Mouse (Mus musculus) midbrain, embryonic 13.5 days (tissue): ENCODE data around the gene Psmd5. TPM values are rescaled to one million over a fixed set of nuclear protein-coding genes. Genes with fewer than 3 reads are reported as not detected.

Experiments
- ATAC-seq: fragments of 200-750 bp; cut with Nextera tagmentation; 2 replicates; pipeline ENCODE4 v1.8.0; 2017; ENCODE audit warnings: mild to moderate bottlenecking, moderate TSS enrichment, moderate library complexity
- H3K27ac ChIP-seq: fragments of 300-500 bp; sonication (generic); 2 replicates; pipeline ENCODE4 v1.5.1; 2015; ENCODE audit warnings: inconsistent platforms, mild to moderate bottlenecking, moderate library complexity
- H3K27me3 ChIP-seq: fragments of 300-500 bp; sonication (generic); 2 replicates; pipeline ENCODE4 v1.6.1; 2015; ENCODE audit warnings: mild to moderate bottlenecking, inconsistent platforms
- H3K36me3 ChIP-seq: fragments of 300-500 bp; sonication (generic); 2 replicates; pipeline ENCODE4 v1.6.1; 2015; ENCODE audit warnings: mild to moderate bottlenecking, inconsistent platforms
- H3K4me1 ChIP-seq: fragments of 300-500 bp; sonication (generic); replicated peaks from 2 replicates; pipeline ENCODE4 v1.6.1; 2015; ENCODE audit warnings: inconsistent platforms
- H3K4me2 ChIP-seq: fragments of 300-500 bp; sonication (generic); replicated peaks from 2 replicates; pipeline ENCODE4 v1.6.1; 2015; ENCODE audit warnings: moderate library complexity, mild to moderate bottlenecking, inconsistent platforms
- H3K4me3 ChIP-seq: fragments of 300-500 bp; sonication (generic); replicated peaks from 2 replicates; pipeline ENCODE4 v1.5.1; 2015; ENCODE audit warnings: mild to moderate bottlenecking, inconsistent platforms
- H3K9ac ChIP-seq: fragments of 300-500 bp; sonication (generic); replicated peaks from 2 replicates; pipeline ENCODE4 v1.6.1; 2015; ENCODE audit warnings: mild to moderate bottlenecking, inconsistent platforms
- H3K9me3 ChIP-seq: fragments of 300-500 bp; sonication (generic); 2 replicates; pipeline ENCODE4 v1.6.1; 2016; ENCODE audit warnings: mild to moderate bottlenecking, inconsistent platforms
- WGBS: fragments of 180-500 bp; shearing (Covaris S2); methylation state at CpG from one replicate; pipeline ENCODE4 v1.1.7; 2015; 5-methylcytosine and 5-hydroxymethylcytosine counted together
- polyA plus RNA-seq: library from polyadenylated mRNA; unstranded; fragments of >200 nt; fragmentation: Nextera tagmentation; extraction: Ambion mirVana; gene quantifications from 2 replicates; pipeline ENCODE4 v1.2.1, GENCODE M21; 2015

Psmd5 gene
- polyA plus RNA-seq, 1 experiment from 2014 or later: 104 TPM

DNA sequence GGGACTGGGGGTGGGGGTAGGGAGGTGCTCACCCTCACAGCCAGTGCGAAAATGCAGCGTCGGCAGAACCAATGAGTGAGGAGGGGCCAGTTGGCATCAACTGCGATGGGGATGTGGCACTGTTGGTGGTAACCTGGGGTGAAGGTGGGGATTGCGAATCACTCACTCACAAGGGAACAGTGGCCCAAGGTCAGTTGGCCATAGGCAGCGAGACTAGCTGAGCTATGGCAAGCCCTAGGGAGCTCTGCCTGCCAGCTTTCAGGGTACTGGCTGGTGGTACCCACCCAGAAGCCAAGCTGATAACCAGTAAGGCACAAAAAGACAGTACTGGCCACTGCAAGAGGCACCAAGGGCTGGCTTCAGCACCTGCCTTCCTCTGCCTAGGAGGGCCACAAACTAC is 31.7 kb upstream of the Psmd5 start:
- 74% methylated on average over 6 of the region's 6 CpGs for WGBS

DNA sequence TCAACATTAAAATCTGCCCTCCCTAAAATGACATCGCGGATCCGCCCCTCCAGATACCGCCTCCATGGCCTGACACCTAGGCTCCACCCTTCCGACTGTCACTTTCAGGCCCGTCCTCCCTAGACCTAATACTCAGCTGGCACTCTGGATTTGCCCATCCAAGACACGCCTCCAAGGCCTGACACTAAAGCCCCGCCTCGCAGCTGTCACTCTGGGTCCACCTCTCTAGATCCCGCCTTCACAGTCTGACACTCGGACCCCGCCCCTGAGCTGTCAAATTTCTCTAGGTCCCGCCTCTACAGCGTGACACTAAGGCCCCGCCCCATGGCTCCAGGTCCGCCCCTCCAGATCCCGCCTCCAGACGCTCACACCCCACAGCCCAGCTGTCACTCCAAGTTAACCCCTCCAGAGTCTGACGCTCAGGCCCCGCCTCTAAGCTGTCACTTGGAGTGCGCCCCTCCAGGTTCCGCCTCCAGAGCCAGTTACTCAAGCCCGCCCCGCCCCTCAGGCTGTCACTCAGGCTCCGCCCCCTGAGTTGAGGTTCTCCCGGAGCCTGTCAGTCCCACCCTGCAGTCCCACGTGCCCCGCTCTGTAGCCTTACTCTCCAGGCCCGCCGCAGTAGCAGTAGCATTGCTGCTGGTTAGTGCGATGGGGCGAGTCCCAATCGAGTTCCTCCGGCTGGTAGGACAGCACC is 30.2 kb upstream of the Psmd5 start:
- no peaks in the 10 kb centered on the region for H3K36me3 ChIP-seq
- H3K4me3 ChIP-seq: peak overlapping the region; percentile 38
- H3K4me1 ChIP-seq: peaks cover 14% of the 10 kb centered on the region
- ATAC-seq: peak; percentile 98
- H3K27me3 ChIP-seq: 0 out of 2 replicates have a peak, but pooled peaks cover 3% of the 10 kb centered on the region
- peak overlapping the region; percentile 58 for H3K9ac ChIP-seq
- under 1% methylated on average over 34 of the region's 34 CpGs for WGBS
- H3K9me3 ChIP-seq: no peaks in the 10 kb centered on the region
- H3K27ac ChIP-seq: peak overlapping the region; percentile 72
- H3K4me2 ChIP-seq: peak overlapping the region; percentile 62

More for the DNA sequence above, 31.7 kb upstream of the Psmd5 start:
- Histone ChIP-seq H3K27me3 (peaks cover 6% of the 10 kb centered on the region), H3K9ac (no peak overlapping the region), H3K4me3 (no peak overlapping the region), H3K9me3 (no peaks in the 10 kb centered on the region), H3K27ac (no peak overlapping the region), H3K36me3 (no peaks in the 10 kb centered on the region), H3K4me1 (peaks cover 14% of the 10 kb centered on the region), H3K4me2 (no peak overlapping the region)
- ATAC-seq: no peak

DNA sequence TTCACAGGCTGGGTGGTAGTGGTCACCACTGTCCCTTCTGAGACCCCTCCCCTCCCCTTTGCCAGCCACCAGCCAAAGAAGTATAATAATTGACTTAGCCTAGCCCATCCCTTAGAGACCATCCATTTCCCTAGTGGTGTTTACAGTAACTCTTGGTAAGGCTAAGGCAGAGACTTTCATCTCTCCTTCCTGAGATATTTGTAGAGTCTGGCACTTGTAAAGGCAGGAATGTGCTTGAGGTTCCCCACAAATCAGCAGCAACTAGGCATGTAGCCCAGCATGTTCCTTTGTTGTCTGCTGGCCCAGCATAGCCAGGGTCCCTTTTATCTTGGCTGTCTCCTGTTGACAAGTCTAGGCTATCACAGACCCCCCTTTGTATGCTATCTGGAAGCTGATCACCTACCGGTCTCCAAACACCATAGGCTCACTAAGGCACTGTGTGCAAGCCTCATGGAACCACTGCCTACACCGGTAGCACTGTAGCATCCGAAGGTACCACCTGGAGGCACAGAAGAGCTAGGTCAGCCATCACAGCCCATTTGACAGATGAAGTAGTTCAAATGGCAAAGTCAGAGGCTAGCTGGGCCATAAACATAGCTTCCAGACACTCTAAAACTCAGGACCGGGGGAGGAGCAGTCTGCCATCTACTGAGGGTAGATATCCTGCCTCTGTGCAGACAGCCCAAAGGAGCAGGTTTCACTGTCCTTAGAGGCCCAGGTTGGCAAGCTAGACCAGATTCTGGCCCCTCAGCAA is 29.1 kb upstream of the Psmd5 start:
- peak overlapping the region; percentile 62 for H3K4me2 ChIP-seq
- no peak overlapping the region for H3K4me3 ChIP-seq
- H3K27ac ChIP-seq: no peak overlapping the region
- no peaks in the 10 kb centered on the region for H3K9me3 ChIP-seq
- peaks cover 14% of the 10 kb centered on the region for H3K4me1 ChIP-seq
- 0 out of 2 replicates have a peak, but pooled peaks cover 3% of the 10 kb centered on the region for H3K27me3 ChIP-seq
- H3K36me3 ChIP-seq: no peaks in the 10 kb centered on the region
- ATAC-seq: no peak
- H3K9ac ChIP-seq: peak overlapping the region; percentile 58; the same call in 1 of the 2 replicates
- 84% methylated on average over 4 of the region's 4 CpGs for WGBS

DNA sequence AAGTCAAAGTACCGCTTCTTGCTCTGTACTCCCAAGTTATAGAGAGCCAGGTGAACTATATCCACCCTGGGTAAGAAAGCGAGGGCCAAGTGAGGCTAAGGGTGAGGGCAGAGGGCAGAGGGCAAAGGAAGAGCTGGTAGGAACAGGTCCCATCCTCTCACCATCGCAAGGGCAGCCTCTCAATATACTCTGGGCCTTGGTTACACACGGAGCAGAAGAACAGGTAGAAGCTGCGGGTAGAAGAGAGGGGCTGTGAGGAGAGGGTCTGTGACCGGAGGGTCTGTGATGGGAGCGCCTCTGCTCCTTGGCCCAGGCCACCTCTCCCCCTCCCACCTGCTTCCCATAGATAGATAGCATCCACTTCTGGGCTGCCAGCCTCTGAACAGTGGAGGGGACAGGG is 28.4 kb upstream of the Psmd5 start:
- Histone ChIP-seq H3K36me3 (no peaks in the 10 kb centered on the region), H3K27me3 (0 out of 2 replicates have a peak, but pooled peaks cover 3% of the 10 kb centered on the region), H3K4me1 (peaks cover 14% of the 10 kb centered on the region), H3K9me3 (no peaks in the 10 kb centered on the region), H3K9ac (no peak overlapping the region), H3K4me2 (no peak overlapping the region), H3K27ac (no peak overlapping the region), H3K4me3 (no peak overlapping the region)
- no peak for ATAC-seq
- 89% methylated on average over 7 of the region's 7 CpGs for WGBS

DNA sequence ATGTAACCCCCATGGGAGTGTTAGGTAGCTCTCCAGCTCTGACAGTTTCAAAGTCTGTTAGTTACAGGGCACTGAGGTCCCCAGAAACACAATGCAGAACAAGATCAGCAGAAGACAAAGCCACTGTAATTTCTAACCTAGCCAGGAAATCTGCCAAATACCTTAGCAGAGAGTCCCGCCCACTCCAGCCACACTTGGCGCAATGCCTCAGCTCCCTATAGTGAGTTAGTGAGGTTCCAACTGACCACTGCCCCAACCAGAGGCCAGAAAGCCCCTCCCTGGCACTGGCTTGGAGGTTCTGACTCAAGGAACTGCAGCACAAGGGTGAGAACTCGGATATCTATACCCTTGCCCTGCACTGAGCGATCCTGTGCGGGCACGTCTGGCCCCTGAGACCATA is 28.0 kb upstream of the Psmd5 start:
- H3K9ac ChIP-seq: no peak overlapping the region
- H3K27ac ChIP-seq: no peak overlapping the region
- H3K4me3 ChIP-seq: no peak overlapping the region
- no peak for ATAC-seq
- no peak overlapping the region for H3K4me2 ChIP-seq
- H3K4me1 ChIP-seq: peaks cover 14% of the 10 kb centered on the region
- H3K27me3 ChIP-seq: 0 out of 2 replicates have a peak, but pooled peaks cover 3% of the 10 kb centered on the region
- no peaks in the 10 kb centered on the region for H3K36me3 ChIP-seq
- no peaks in the 10 kb centered on the region for H3K9me3 ChIP-seq
- WGBS: 89% methylated on average over 6 of the region's 6 CpGs

DNA sequence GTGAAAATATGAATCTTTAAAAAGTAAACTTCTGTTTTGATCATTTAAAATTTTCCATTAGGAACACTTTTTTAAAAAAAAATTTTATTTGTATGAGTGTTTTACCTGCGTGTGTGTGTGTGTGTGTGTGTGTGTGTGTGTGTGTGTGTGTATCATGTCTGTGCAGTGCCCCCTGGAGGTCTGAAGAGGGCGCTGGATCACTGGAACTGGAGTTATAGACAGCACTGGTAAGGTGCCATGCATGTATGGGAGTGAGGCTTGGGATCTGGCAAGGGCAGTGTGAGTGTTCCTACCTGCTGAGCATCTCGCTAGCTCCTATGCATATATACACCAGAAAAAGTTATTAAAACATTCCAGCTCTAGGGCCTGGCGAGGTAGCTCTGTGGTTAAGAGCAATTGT is 27.0 kb upstream of the Psmd5 start:
- Histone ChIP-seq H3K27me3 (0 out of 2 replicates have a peak, but pooled peaks cover 3% of the 10 kb centered on the region), H3K9me3 (no peaks in the 10 kb centered on the region), H3K9ac (no peak overlapping the region), H3K36me3 (no peaks in the 10 kb centered on the region), H3K4me2 (no peak overlapping the region), H3K27ac (no peak overlapping the region), H3K4me3 (no peak overlapping the region), H3K4me1 (peaks cover 14% of the 10 kb centered on the region)
- no peak for ATAC-seq
- WGBS: 73% methylated on average over 4 of the region's 4 CpGs

DNA sequence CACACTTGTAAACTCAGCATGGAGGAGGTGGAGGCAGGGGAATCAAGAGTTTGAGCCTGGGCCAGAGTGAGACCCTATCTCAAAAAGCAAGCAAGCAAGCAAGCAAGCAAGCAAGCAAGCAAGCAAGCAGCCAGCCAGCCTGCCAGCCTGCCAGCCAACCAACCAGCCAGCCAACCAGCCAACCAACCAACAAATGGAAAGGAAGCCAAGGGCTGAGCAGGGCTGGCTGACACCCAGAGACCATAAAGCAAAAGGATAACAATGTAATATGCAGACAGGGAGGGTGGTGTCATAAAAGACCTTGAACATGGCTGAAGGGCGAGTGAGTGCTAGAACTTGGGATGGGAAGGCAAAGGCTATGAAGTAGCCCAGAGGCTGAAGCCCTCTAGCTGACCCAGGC is 25.6 kb upstream of the Psmd5 start:
- H3K4me3 ChIP-seq: no peak overlapping the region
- no peaks in the 10 kb centered on the region for H3K36me3 ChIP-seq
- H3K9me3 ChIP-seq: no peaks in the 10 kb centered on the region
- peaks cover 13% of the 10 kb centered on the region for H3K4me1 ChIP-seq
- H3K27ac ChIP-seq: no peak overlapping the region
- H3K4me2 ChIP-seq: no peak overlapping the region
- 86% methylated on average over 1 of the region's 1 CpGs for WGBS
- H3K9ac ChIP-seq: no peak overlapping the region
- H3K27me3 ChIP-seq: no peaks in the 10 kb centered on the region
- no peak for ATAC-seq

DNA sequence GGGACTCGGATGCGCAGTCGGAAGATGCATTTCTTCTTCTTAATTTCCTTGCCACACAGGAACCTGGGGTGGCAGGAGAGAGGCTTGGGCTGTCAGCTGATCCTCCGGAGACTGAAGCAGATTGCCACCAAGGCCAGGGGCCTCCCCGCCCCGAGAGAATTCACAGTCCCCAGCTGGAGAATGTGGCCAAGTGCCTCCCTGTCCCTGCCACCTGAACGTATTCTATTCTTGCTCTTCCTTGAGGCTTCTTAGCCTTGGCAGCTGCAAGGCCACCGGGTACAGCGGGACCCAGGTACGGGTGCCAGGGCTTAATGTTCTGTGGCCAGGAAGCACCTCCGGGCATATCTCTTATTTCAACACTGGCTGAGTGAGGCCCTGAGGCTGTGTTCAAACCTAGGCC is 24.9 kb upstream of the Psmd5 start:
- no peaks in the 10 kb centered on the region for H3K9me3 ChIP-seq
- H3K36me3 ChIP-seq: no peaks in the 10 kb centered on the region
- ATAC-seq: no peak
- H3K4me1 ChIP-seq: peaks cover 11% of the 10 kb centered on the region
- WGBS: 86% methylated on average over 11 of the region's 11 CpGs
- H3K27ac ChIP-seq: no peak overlapping the region
- no peak overlapping the region for H3K4me2 ChIP-seq
- H3K4me3 ChIP-seq: no peak overlapping the region
- no peak overlapping the region for H3K9ac ChIP-seq
- no peaks in the 10 kb centered on the region for H3K27me3 ChIP-seq

DNA sequence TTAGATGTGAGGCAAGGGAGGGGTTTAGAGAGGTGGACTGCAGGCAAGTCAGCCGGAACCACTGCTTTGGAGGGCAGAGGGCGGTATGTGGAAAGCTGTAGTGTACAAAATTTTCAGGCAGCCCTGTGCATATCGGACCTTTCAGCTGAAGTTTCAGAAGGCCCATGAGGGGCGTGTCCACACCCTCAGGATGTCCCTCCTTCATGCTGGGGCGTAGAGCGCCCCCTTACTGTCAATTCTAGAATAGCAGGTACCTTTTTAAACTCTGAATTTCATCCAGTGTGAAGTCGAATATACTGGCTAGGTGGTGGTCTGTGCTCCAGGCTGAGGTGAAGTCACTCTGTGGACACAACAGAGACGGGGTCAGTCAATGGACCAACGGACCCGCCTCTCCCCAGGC is 23.1 kb upstream of the Psmd5 start:
- H3K4me1 ChIP-seq: no peaks in the 10 kb centered on the region
- WGBS: 20% methylated on average over 10 of the region's 10 CpGs
- no peaks in the 10 kb centered on the region for H3K9me3 ChIP-seq
- no peaks in the 10 kb centered on the region for H3K36me3 ChIP-seq
- no peak for ATAC-seq
- H3K27ac ChIP-seq: no peak overlapping the region
- H3K4me3 ChIP-seq: no peak overlapping the region
- H3K9ac ChIP-seq: no peak overlapping the region
- no peaks in the 10 kb centered on the region for H3K27me3 ChIP-seq
- no peak overlapping the region for H3K4me2 ChIP-seq

DNA sequence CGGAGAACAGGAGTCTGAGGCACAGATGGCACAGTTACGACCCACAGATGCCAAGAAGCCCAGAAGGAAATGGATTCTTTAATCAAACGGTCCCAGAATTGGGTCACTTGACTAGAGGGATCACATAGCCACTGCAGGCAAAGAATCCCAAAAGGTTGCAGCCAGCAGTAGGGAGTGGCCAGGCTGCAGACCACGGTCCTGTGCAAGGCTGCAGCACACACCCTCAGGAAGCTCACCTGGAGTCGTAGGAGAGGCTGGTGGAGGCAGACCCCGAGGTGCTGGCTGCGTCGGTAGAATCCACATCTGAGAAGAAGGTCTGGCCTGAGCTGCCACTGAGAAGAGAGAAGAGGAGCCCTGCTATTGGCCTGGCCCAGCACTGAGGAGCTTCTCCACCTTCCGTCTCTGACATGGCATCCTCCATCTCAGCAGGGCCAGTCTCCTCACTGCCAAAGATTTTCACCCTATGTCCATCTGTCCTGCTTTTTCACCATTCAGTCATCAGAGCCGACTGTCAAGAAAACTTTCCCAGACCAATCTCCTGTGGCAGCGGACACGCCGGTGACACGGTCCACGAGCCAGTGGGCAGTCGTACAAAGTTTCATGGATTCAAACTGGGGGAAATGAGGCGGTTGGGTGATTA is 22.2 kb upstream of the Psmd5 start:
- no peaks in the 10 kb centered on the region for H3K27me3 ChIP-seq
- no peak overlapping the region for H3K4me3 ChIP-seq
- H3K36me3 ChIP-seq: no peaks in the 10 kb centered on the region
- H3K27ac ChIP-seq: no peak overlapping the region
- no peak overlapping the region for H3K9ac ChIP-seq
- WGBS: 87% methylated on average over 17 of the region's 17 CpGs
- no peaks in the 10 kb centered on the region for H3K9me3 ChIP-seq
- H3K4me2 ChIP-seq: no peak overlapping the region
- ATAC-seq: no peak
- H3K4me1 ChIP-seq: no peaks in the 10 kb centered on the region

DNA sequence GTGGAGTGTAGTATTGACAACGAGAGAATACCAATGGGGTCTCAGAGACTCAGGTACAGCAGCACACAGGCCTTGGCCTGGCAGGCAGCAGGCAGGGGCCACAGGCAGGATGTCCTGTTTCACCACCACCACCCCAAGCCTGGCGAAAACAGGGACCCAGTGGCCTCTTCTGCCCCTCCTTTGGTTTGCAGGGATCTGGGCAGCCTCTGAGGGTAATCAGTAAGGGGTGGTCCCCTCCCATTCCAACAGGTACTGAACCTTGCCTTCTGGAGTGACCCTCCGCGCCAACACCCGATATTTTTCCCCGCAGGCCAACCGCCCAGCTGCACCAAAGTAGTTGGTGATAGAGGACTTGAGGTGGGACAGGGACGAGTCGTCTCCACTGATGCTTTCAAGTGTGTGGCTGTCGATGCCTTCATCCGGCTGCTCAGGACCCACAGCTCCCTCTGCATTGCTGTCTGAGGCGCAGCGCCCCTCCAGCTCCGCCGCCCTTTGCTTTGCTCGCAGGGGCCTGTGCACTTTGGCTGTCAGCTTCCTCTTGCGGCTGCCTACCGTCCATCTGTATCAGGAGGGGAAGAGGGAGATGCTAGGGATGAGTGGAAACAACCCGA is 20.8 kb upstream of the Psmd5 start:
- Histone ChIP-seq H3K36me3 (no peaks in the 10 kb centered on the region), H3K9ac (no peak overlapping the region), H3K4me3 (no peak overlapping the region), H3K27me3 (no peaks in the 10 kb centered on the region), H3K4me2 (no peak overlapping the region), H3K9me3 (no peaks in the 10 kb centered on the region), H3K4me1 (no peaks in the 10 kb centered on the region), H3K27ac (no peak overlapping the region)
- ATAC-seq: no peak
- 82% methylated on average over 19 of the region's 19 CpGs for WGBS

DNA sequence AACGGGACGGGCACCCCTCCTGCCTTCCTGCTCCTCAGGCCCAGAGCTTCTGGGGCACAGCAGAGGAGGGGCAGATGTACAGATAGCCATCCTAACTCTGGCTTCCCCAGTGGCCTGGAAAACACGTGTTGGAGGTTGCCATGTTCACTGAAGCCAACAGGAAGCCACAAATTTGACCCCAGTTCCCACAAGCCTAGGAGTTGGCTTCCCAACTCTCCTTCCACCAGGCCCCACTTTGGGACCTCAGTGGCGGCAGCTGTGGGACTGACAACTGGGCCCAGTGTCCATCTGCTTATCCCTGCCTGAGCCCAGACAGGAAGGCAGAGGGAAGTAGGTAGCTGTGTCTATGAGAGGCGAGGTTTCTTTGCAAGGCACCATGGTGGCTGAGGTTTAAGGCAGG is 19.2 kb upstream of the Psmd5 start:
- Histone ChIP-seq H3K27me3 (no peaks in the 10 kb centered on the region), H3K4me2 (no peak overlapping the region), H3K36me3 (no peaks in the 10 kb centered on the region), H3K9me3 (no peaks in the 10 kb centered on the region), H3K4me1 (no peaks in the 10 kb centered on the region), H3K4me3 (no peak overlapping the region), H3K27ac (no peak overlapping the region), H3K9ac (no peak overlapping the region)
- 72% methylated on average over 5 of the region's 5 CpGs for WGBS
- ATAC-seq: no peak
